Comparison of ENCODE assay signal across 13 mouse cellular contexts in genomic region chr8:104434826-104435354, GRCm38 (mm10). TPM values are rescaled to one million over a fixed set of nuclear protein-coding genes. Genes with fewer than 3 reads are reported as not detected.
A peak's percentile ranks its signal among the peaks of the same experiment; 100 is the strongest.
DNase-seq lines count a peak whose midpoint lies in the region; ATAC-seq and TF ChIP-seq lines count a peak whose summit lies in the region.
"Had no signal": no experiment of that assay in that cellular context is flagged by ENCODE, and none has a peak within 500 bp of the region (broad histone marks: within the 10 kb centered on the region; RNA-seq: fewer than 3 reads in every experiment).

No protein-coding gene starts in this region.

- no peak for ATAC-seq in forebrain, embryonic 12.5 days (ENCODE audit: low FRiP score)
- ATAC-seq in forebrain, embryonic 11.5 days (replicated peaks; ENCODE audit: low FRiP score), result no peak
- ATAC-seq: Patski had no signal

- peaks cover 96% of the 10 kb centered on the region for H3K36me3 ChIP-seq in forebrain, embryonic 12.5 days (replicated peaks)
- peaks cover 30% of the 10 kb centered on the region for H3K36me3 ChIP-seq in forebrain, embryonic 11.5 days (ENCODE audit: control insufficient read depth, insufficient read depth, low read length)

- no peak for DNase-seq in forebrain, embryonic 11.5 days (ENCODE audit: low spot score)
- DNase-seq in left cerebral cortex, adult 2 months (ENCODE audit: extremely low spot score in 1 of 2, low spot score in 2 of 2), result no peak
- no peak for DNase-seq in left cerebral cortex, adult 8-10 months (ENCODE audit: low spot score in 2 of 2)
- DNase-seq in brain, adult 2 months (ENCODE audit: low read depth, low spot score), result peak; percentile 80
- DNase-seq in layer of hippocampus, postnatal 36 days, result no peak
- no peak for DNase-seq in thymus, postnatal 0 days (ENCODE audit: low spot score)
- DNase-seq: thymus, adult 18-20 months had no signal

- peaks cover 8% of the 10 kb centered on the region; the same call in 1 of the 2 replicates for H3K4me1 ChIP-seq in forebrain, embryonic 12.5 days
- no peaks in the 10 kb centered on the region for H3K4me1 ChIP-seq in forebrain, embryonic 11.5 days (replicated peaks; ENCODE audit: control insufficient read depth, insufficient read depth, low read length)
- peaks cover 3% of the 10 kb centered on the region; the same call in 1 of the 2 replicates for H3K4me1 ChIP-seq in embryonic fibroblast, embryonic 13.5 days (ENCODE audit: control insufficient read depth, insufficient read depth, low read length)
- H3K4me1 ChIP-seq: limb, embryonic 10.5 days had no signal

- no peaks in the 10 kb centered on the region for H3K27me3 ChIP-seq in forebrain, embryonic 12.5 days
- no peaks in the 10 kb centered on the region for H3K27me3 ChIP-seq in forebrain, embryonic 11.5 days (ENCODE audit: control insufficient read depth, insufficient read depth, low read length)
- H3K27me3 ChIP-seq: heart, embryonic 13.5 days; hindbrain, embryonic 15.5 days; Patski had no signal

- TF ChIP-seq POLR2A in embryonic fibroblast, embryonic 13.5 days (IDR thresholded peaks at IDR 0.05; ENCODE audit: low read depth, low read length), result no peak

- no peak overlapping the region for H3K9ac ChIP-seq in forebrain, embryonic 12.5 days
- H3K9ac ChIP-seq in forebrain, embryonic 11.5 days (ENCODE audit: low read length), result no peak overlapping the region
- H3K9ac ChIP-seq: hindbrain, embryonic 15.5 days had no signal

- peak overlapping the region; percentile 78; the same call in 1 of the 2 replicates for H3K27ac ChIP-seq in forebrain, embryonic 12.5 days
- H3K27ac ChIP-seq in forebrain, embryonic 11.5 days (ENCODE audit: low read depth, low read length), result no peak overlapping the region
- peak overlapping the region; percentile 92 for H3K27ac ChIP-seq in left cerebral cortex, adult 2 months
- no peak overlapping the region for H3K27ac ChIP-seq in embryonic fibroblast, embryonic 13.5 days (ENCODE audit: insufficient read depth, low read length)
- H3K27ac ChIP-seq: limb, embryonic 10.5 days had no signal

- intact Hi-C loops in left cerebral cortex, adult 2 months (cut with DNase I), result loop anchor here (2.0 to 5.0 kb wide), 3 partner anchors 38 to 184 kb away; partner anchors contain the start of genes Cklf and Cmtm4

- no peak overlapping the region for H3K4me3 ChIP-seq in forebrain, embryonic 12.5 days (replicated peaks)
- no peak overlapping the region for H3K4me3 ChIP-seq in forebrain, embryonic 11.5 days (ENCODE audit: low read depth, low read length)
- H3K4me3 ChIP-seq in left cerebral cortex, adult 2 months, result peak overlapping the region; percentile 11
- no peak overlapping the region for H3K4me3 ChIP-seq in embryonic fibroblast, embryonic 13.5 days (ENCODE audit: insufficient read depth, low read length)
- H3K4me3 ChIP-seq: hindbrain, embryonic 15.5 days; limb, embryonic 10.5 days had no signal

- H3K9me3 ChIP-seq in forebrain, embryonic 12.5 days, result no peaks in the 10 kb centered on the region
- no peaks in the 10 kb centered on the region for H3K9me3 ChIP-seq in forebrain, embryonic 11.5 days (ENCODE audit: control insufficient read depth, low read length)
- H3K9me3 ChIP-seq: heart, embryonic 13.5 days; hindbrain, embryonic 15.5 days; limb, embryonic 10.5 days had no signal

- 88% methylated on average over 18 of the region's 18 CpGs for WGBS in forebrain, embryonic 12.5 days
- 88% methylated on average over 18 of the region's 18 CpGs for WGBS in forebrain, embryonic 11.5 days

- TF ChIP-seq CTCF in left cerebral cortex, adult 2 months (IDR thresholded peaks at IDR 0.05), result peak; percentile 40
- 0 out of 2 replicates have a peak, but pooled peaks have one; percentile 11 for TF ChIP-seq CTCF in embryonic fibroblast, embryonic 13.5 days (IDR thresholded peaks at IDR 0.05; ENCODE audit: borderline replicate concordance, insufficient read depth, low read length)

- no peak overlapping the region for H3K4me2 ChIP-seq in forebrain, embryonic 12.5 days
- H3K4me2 ChIP-seq in forebrain, embryonic 11.5 days (ENCODE audit: low read depth, low read length, severe bottlenecking), result no peak overlapping the region
- H3K4me2 ChIP-seq: hindbrain, embryonic 15.5 days had no signal

RNA-seq across cellular contexts. Expression of gene Dync1li2, which starts 8.0 kb away (rescaled TPM):
- polyA plus RNA-seq in forebrain, embryonic 12.5 days (2016; fragmentation: Nextera tagmentation; extraction: Ambion mirVana), result 129 and 136 TPM in 2 replicates
- 101 and 105 TPM in 2 replicates for polyA plus RNA-seq in forebrain, embryonic 11.5 days (2014; fragmentation: Nextera tagmentation; extraction: Ambion mirVana)
- 100 to 1,000 TPM; 279 to 326 TPM for total RNA-seq in left cerebral cortex, adult 2 months (2021)
- total RNA-seq in left cerebral cortex, adult 8-10 months (2022), result 100 to 1,000 TPM; 254 to 332 (median 270) TPM
- 106 and 135 TPM in 2 replicates for polyA plus RNA-seq in embryonic fibroblast, embryonic 13.5 days (2011; ENCODE audit: insufficient read length, low read depth, missing spikeins)
- 100 to 1,000 TPM; 246 to 289 TPM for total RNA-seq in layer of hippocampus, postnatal 36 days (2021)
- 23.6 and 27.0 TPM in 2 replicates for polyA plus RNA-seq in thymus, postnatal 0 days (2015; fragmentation: Nextera tagmentation; extraction: Ambion mirVana)

RNA-seq across cellular contexts. Expression of gene Cmtm4, which starts 39.3 kb away (rescaled TPM):
- 3.3 and 3.5 TPM in 2 replicates for polyA plus RNA-seq in forebrain, embryonic 12.5 days (2016; fragmentation: Nextera tagmentation; extraction: Ambion mirVana)
- 3.3 and 3.6 TPM in 2 replicates for polyA plus RNA-seq in forebrain, embryonic 11.5 days (2014; fragmentation: Nextera tagmentation; extraction: Ambion mirVana)
- 10 to 100 TPM; 86.7 to 87.4 TPM for total RNA-seq in left cerebral cortex, adult 2 months (2021)
- total RNA-seq in left cerebral cortex, adult 8-10 months (2022), result 10 to 100 TPM; 73.0 to 80.9 (median 75.9) TPM
- 28.2 and 29.1 TPM in 2 replicates for polyA plus RNA-seq in embryonic fibroblast, embryonic 13.5 days (2011; ENCODE audit: insufficient read length, low read depth, missing spikeins)
- 10 to 100 TPM; 59.5 to 62.7 TPM for total RNA-seq in layer of hippocampus, postnatal 36 days (2021)
- 0.73 and 0.86 TPM in 2 replicates for polyA plus RNA-seq in thymus, postnatal 0 days (2015; fragmentation: Nextera tagmentation; extraction: Ambion mirVana)

Comparison
In these comparisons a context has a peak if more than half of its experiments do, and no peak if none do; other contexts are left out.
1. H3K27ac ChIP-seq: peak in forebrain, embryonic 12.5 days (single experiment) and left cerebral cortex, adult 2 months (single experiment); none in forebrain, embryonic 11.5 days (single experiment) and embryonic fibroblast, embryonic 13.5 days (single experiment).